Mouse (Mus musculus) right cerebral cortex, postnatal 36 days (tissue): Measurements from ENCODE around the gene Mn1.

Source experiments
- DNase-seq, 2 experiments: peaks; one replicate each; pipeline ENCODE4 v3.0.0; 2022; ENCODE audit warnings: low spot score in 2 of 2, mixed read lengths in 1 of 2

Mn1 gene

GRCm38 (mm10) chr5:111416591-111417374 lies at the start of gene Mn1:
Gene Mn1 (plus strand): TSS chr5:111417362.
- peak; percentile 88 to 89 for DNase-seq

- DNase-seq, result no peak
Observed at GRCm38 (mm10) chr5:111367937-111368517, 49.1 kb upstream of the Mn1 start.

- DNase-seq, result no peak
Observed at GRCm38 (mm10) chr5:111368576-111368975, 48.6 kb upstream of the Mn1 start.

- no peak for DNase-seq
Observed at GRCm38 (mm10) chr5:111375616-111376015, 41.5 kb upstream of the Mn1 start.

GRCm38 (mm10) chr5:111376276-111377020 lies 40.7 kb upstream of the Mn1 start:
- peak; percentile 34 to 47 for DNase-seq

- DNase-seq, result no peak
Observed at GRCm38 (mm10) chr5:111378126-111378993, 38.8 kb upstream of the Mn1 start.

- no peak for DNase-seq
Observed at GRCm38 (mm10) chr5:111383335-111383734, 33.8 kb upstream of the Mn1 start.

GRCm38 (mm10) chr5:111390911-111391310 lies 26.3 kb upstream of the Mn1 start:
- no peak for DNase-seq

GRCm38 (mm10) chr5:111391485-111391884 lies 25.7 kb upstream of the Mn1 start:
- DNase-seq, result no peak

GRCm38 (mm10) chr5:111393346-111394197 lies 23.6 kb upstream of the Mn1 start:
- DNase-seq, result no peak

GRCm38 (mm10) chr5:111394198-111395053 lies 22.7 kb upstream of the Mn1 start:
- DNase-seq, result no peak

- no peak for DNase-seq
Observed at GRCm38 (mm10) chr5:111395771-111396170, 21.4 kb upstream of the Mn1 start.

- DNase-seq, result no peak
Observed at GRCm38 (mm10) chr5:111396199-111396598, 21.0 kb upstream of the Mn1 start.

GRCm38 (mm10) chr5:111398471-111398870 lies 18.7 kb upstream of the Mn1 start:
- no peak for DNase-seq

GRCm38 (mm10) chr5:111399271-111399670 lies 17.9 kb upstream of the Mn1 start:
- DNase-seq, result no peak

GRCm38 (mm10) chr5:111401879-111402650 lies 15.1 kb upstream of the Mn1 start:
- DNase-seq, result no peak

- DNase-seq, result no peak
Observed at GRCm38 (mm10) chr5:111402651-111402996, 14.5 kb upstream of the Mn1 start.

- no peak for DNase-seq
Observed at GRCm38 (mm10) chr5:111404721-111405120, 12.4 kb upstream of the Mn1 start.

GRCm38 (mm10) chr5:111408470-111409105 lies 8.6 kb upstream of the Mn1 start:
- no peak for DNase-seq
